Mouse (Mus musculus): ENCODE results near the gene Eps8l1. TPM values are rescaled to one million over a fixed set of nuclear protein-coding genes. Genes with fewer than 3 reads are reported as not detected.

Gene Eps8l1
- polyA plus RNA-seq, 1 experiment from 2014 or later, result 2.8 TPM

DNA sequence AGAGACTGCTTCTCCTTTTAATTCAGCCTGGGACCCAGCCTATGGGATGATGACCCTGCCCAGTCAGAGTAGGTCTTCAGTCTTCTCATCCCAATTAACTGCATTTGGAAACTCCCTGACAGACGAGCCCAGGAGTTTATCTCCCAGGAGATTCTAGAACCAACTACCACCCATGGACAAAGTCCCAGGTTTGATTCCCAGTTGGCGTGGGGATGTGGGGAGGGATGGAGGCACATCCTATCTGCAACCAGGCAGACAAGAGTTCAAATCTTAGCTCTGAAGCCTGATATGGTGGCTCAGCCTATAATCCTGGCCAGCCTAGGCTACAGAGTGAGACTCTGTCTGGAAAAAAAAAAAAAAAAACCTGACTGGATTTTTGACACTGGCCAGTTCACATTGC, 22.8 kb upstream of the Eps8l1 start:
- H3K4me2 ChIP-seq, result no peak overlapping the region
- H3K36me3 ChIP-seq (ENCODE audit: control insufficient read depth, insufficient read depth, low read length), result peaks cover 42% of the 10 kb centered on the region
- no peak for ATAC-seq (replicated peaks; ENCODE audit: insufficient number of reproducible peaks, low FRiP score, low TSS enrichment)
- H3K9me3 ChIP-seq (replicated peaks; ENCODE audit: control insufficient read depth, low read length), result no peaks in the 10 kb centered on the region
- 75% methylated on average over 2 of the region's 2 CpGs for WGBS (ENCODE audit: insufficient replicate concordance)
- H3K27ac ChIP-seq (ENCODE audit: low read depth, low read length), result no peak overlapping the region
- no peaks in the 10 kb centered on the region for H3K27me3 ChIP-seq (ENCODE audit: control insufficient read depth, insufficient read depth, low read length)
- H3K4me1 ChIP-seq (ENCODE audit: control insufficient read depth, insufficient read depth, low read length), result no peaks in the 10 kb centered on the region
- no peak overlapping the region for H3K4me3 ChIP-seq (ENCODE audit: low read depth, low read length)
- no peak overlapping the region for H3K9ac ChIP-seq (ENCODE audit: low read depth, low read length)

- H3K9me3 ChIP-seq (replicated peaks; ENCODE audit: control insufficient read depth, low read length), result no peaks in the 10 kb centered on the region
- ATAC-seq (replicated peaks; ENCODE audit: insufficient number of reproducible peaks, low FRiP score, low TSS enrichment), result no peak
- 86% methylated on average over 10 of the region's 10 CpGs for WGBS (ENCODE audit: insufficient replicate concordance)
- H3K27me3 ChIP-seq (ENCODE audit: control insufficient read depth, insufficient read depth, low read length), result no peaks in the 10 kb centered on the region
- H3K4me2 ChIP-seq, result no peak overlapping the region
- H3K9ac ChIP-seq (ENCODE audit: low read depth, low read length), result no peak overlapping the region
- no peaks in the 10 kb centered on the region for H3K4me1 ChIP-seq (ENCODE audit: control insufficient read depth, insufficient read depth, low read length)
- H3K4me3 ChIP-seq (ENCODE audit: low read depth, low read length), result no peak overlapping the region
- no peak overlapping the region for H3K27ac ChIP-seq (ENCODE audit: low read depth, low read length)
- peaks cover 32% of the 10 kb centered on the region for H3K36me3 ChIP-seq (ENCODE audit: control insufficient read depth, insufficient read depth, low read length)
These were observed 19.9 kb upstream of the Eps8l1 start for GRCm38 (mm10) chr7:4440549-4440948.

GRCm38 (mm10) chr7:4445216-4445791, 15.2 kb upstream of the Eps8l1 start, which contains the start of gene Rdh13:
Gene Rdh13 (minus strand): TSS chr7:4445649.
- H3K4me2 ChIP-seq, result peak within 1 kb of the TSS; percentile 65
- H3K27ac ChIP-seq (ENCODE audit: low read depth, low read length), result peak within 1 kb of the TSS; percentile 91
- no peaks in the 10 kb centered on the region for H3K9me3 ChIP-seq (replicated peaks; ENCODE audit: control insufficient read depth, low read length)
- H3K4me1 ChIP-seq (ENCODE audit: control insufficient read depth, insufficient read depth, low read length), result no peaks in the 10 kb centered on the region
- peak within 1 kb of the TSS; percentile 89 for H3K9ac ChIP-seq (ENCODE audit: low read depth, low read length)
- no peaks in the 10 kb centered on the region for H3K27me3 ChIP-seq (ENCODE audit: control insufficient read depth, insufficient read depth, low read length)
- ATAC-seq (replicated peaks; ENCODE audit: insufficient number of reproducible peaks, low FRiP score, low TSS enrichment), result peak; percentile 95
- peak within 1 kb of the TSS; percentile 85 for H3K4me3 ChIP-seq (ENCODE audit: low read depth, low read length)
- WGBS (ENCODE audit: insufficient replicate concordance), result 0% methylated on average over 35 of the region's 35 CpGs
- peaks cover 23% of the 10 kb centered on the region for H3K36me3 ChIP-seq (ENCODE audit: control insufficient read depth, insufficient read depth, low read length)

DNA sequence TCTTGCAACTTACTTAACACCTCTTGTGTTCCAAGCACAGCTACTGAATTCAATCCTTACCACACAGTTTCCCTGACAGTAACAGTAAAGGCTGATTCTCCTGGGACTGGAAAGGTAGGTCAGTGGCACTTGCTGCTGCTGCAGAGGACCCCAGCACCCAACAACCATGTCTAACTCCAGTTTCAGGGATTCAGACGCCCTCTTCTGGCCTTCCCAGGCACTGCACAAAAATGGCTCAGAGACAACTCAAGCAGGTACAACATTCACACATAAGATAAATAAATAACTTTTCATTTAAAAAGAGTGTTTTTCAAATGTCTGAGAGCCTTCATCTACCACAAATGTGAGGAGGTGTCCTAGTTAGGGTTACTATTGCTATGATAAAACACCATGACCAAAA, 13.3 kb upstream of the Eps8l1 start:
- 8% methylated on average over 1 of the region's 1 CpGs for WGBS (ENCODE audit: insufficient replicate concordance)
- no peaks in the 10 kb centered on the region for H3K27me3 ChIP-seq (ENCODE audit: control insufficient read depth, insufficient read depth, low read length)
- ATAC-seq (replicated peaks; ENCODE audit: insufficient number of reproducible peaks, low FRiP score, low TSS enrichment), result no peak
- H3K4me3 ChIP-seq (ENCODE audit: low read depth, low read length), result no peak overlapping the region
- no peak overlapping the region for H3K9ac ChIP-seq (ENCODE audit: low read depth, low read length)
- H3K4me2 ChIP-seq, result no peak overlapping the region
- H3K27ac ChIP-seq (ENCODE audit: low read depth, low read length), result no peak overlapping the region
- peaks cover 15% of the 10 kb centered on the region for H3K36me3 ChIP-seq (ENCODE audit: control insufficient read depth, insufficient read depth, low read length)
- H3K9me3 ChIP-seq (replicated peaks; ENCODE audit: control insufficient read depth, low read length), result no peaks in the 10 kb centered on the region
- no peaks in the 10 kb centered on the region for H3K4me1 ChIP-seq (ENCODE audit: control insufficient read depth, insufficient read depth, low read length)

- no peak for ATAC-seq (replicated peaks; ENCODE audit: insufficient number of reproducible peaks, low FRiP score, low TSS enrichment)
- Histone ChIP-seq H3K4me1 (ENCODE audit: control insufficient read depth, insufficient read depth, low read length) (no peaks in the 10 kb centered on the region), H3K9ac (ENCODE audit: low read depth, low read length) (no peak overlapping the region), H3K27ac (ENCODE audit: low read depth, low read length) (no peak overlapping the region), H3K27me3 (ENCODE audit: control insufficient read depth, insufficient read depth, low read length) (no peaks in the 10 kb centered on the region), H3K4me2 (no peak overlapping the region), H3K36me3 (ENCODE audit: control insufficient read depth, insufficient read depth, low read length) (peaks cover 5% of the 10 kb centered on the region), H3K4me3 (ENCODE audit: low read depth, low read length) (no peak overlapping the region), H3K9me3 (replicated peaks; ENCODE audit: control insufficient read depth, low read length) (no peaks in the 10 kb centered on the region)
- WGBS (ENCODE audit: insufficient replicate concordance), result 83% methylated on average over 3 of the region's 3 CpGs
These were observed 12.0 kb upstream of the Eps8l1 start for GRCm38 (mm10) chr7:4448439-4448838.

DNA sequence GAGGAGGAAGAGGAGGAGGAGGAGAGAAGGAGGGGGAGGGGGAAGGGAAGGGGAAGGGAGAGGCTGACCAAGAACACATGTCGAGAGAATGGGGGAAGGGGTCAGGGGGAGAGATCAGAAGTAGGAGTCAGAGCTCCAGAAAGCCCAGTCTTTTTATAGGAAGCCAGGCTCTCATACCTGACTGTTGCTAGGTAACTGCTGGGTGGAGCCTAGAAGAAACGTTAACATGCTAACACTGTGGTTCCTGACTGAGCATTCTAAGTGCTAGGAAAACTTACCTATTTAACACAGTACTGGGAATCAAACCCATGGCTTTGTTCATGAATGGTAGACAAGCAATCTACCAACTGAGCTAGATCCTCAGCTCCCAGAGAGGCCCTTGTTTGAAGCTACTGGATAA, 11.3 kb upstream of the Eps8l1 start:
- Histone ChIP-seq H3K36me3 (ENCODE audit: control insufficient read depth, insufficient read depth, low read length) (no peaks in the 10 kb centered on the region), H3K4me3 (ENCODE audit: low read depth, low read length) (no peak overlapping the region)
- WGBS (ENCODE audit: insufficient replicate concordance), result 22% methylated on average over 2 of the region's 2 CpGs

DNA sequence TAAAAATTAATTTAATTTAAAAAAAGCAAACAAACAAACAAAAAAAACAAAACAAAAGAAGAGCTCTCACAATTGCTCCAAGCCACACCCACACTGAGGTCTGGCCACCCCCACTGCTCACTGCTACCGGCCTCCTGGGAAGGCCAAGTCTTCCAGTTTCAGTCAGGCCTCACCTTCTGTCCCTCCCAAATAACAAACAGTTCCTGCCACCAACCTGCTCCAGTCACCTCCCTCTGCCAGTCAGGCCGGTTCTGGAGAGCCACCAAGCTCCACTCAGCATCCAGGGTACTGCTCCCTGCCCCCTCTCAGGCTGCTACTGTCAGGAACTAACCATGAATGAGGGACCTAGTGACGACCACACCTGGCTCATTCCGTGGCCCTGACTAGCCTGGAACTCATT, 7.8 kb upstream of the Eps8l1 start:
- H3K27ac ChIP-seq (ENCODE audit: low read depth, low read length), result no peak overlapping the region
- 0 out of 2 replicates have a peak, but pooled peaks have one; percentile 39 for ATAC-seq (replicated peaks; ENCODE audit: insufficient number of reproducible peaks, low FRiP score, low TSS enrichment)
- H3K4me2 ChIP-seq, result no peak overlapping the region
- H3K9me3 ChIP-seq (replicated peaks; ENCODE audit: control insufficient read depth, low read length), result no peaks in the 10 kb centered on the region
- H3K36me3 ChIP-seq (ENCODE audit: control insufficient read depth, insufficient read depth, low read length), result no peaks in the 10 kb centered on the region
- H3K4me3 ChIP-seq (ENCODE audit: low read depth, low read length), result no peak overlapping the region
- H3K9ac ChIP-seq (ENCODE audit: low read depth, low read length), result no peak overlapping the region
- H3K4me1 ChIP-seq (ENCODE audit: control insufficient read depth, insufficient read depth, low read length), result no peaks in the 10 kb centered on the region
- 26% methylated on average over 4 of the region's 4 CpGs for WGBS (ENCODE audit: insufficient replicate concordance)
- no peaks in the 10 kb centered on the region for H3K27me3 ChIP-seq (ENCODE audit: control insufficient read depth, insufficient read depth, low read length)

More for the DNA sequence above, 11.3 kb upstream of the Eps8l1 start:
- H3K27me3 ChIP-seq (ENCODE audit: control insufficient read depth, insufficient read depth, low read length), result no peaks in the 10 kb centered on the region
- H3K9ac ChIP-seq (ENCODE audit: low read depth, low read length), result no peak overlapping the region
- no peaks in the 10 kb centered on the region for H3K4me1 ChIP-seq (ENCODE audit: control insufficient read depth, insufficient read depth, low read length)
- no peak overlapping the region for H3K27ac ChIP-seq (ENCODE audit: low read depth, low read length)
- no peaks in the 10 kb centered on the region for H3K9me3 ChIP-seq (replicated peaks; ENCODE audit: control insufficient read depth, low read length)
- no peak overlapping the region for H3K4me2 ChIP-seq
- ATAC-seq (replicated peaks; ENCODE audit: insufficient number of reproducible peaks, low FRiP score, low TSS enrichment), result no peak

DNA sequence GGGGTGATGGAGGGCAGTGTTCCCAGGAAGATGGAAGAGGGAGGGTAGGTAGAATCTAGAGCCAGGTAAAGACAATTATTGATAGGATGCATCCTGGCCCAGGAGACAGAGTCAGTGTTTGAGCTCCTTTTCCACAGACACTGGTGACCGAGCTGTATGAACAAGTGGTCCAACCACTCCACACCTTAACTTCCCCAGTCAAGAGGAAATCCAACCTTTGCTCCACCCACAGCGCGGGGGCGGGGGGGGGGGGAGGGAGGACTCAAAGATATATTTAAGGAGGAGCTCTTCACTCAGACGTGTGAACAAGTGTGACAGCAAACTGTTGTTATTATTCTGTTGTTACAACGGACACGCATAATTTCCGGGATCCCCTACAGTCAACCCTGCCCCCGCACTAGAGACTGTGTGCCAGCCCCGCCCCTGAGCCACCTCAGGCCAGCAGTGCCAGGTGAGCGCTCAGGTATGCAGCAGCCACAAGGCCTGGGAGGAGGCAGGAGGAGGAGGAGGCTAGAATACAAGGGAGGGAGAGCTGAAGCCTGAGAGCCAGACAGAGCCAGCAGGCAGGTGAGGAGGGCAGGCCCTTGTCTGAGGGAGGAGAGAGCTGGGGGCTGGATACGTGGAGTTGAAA, 3.8 kb downstream of the Eps8l1 start:
- no peak overlapping the region for H3K9ac ChIP-seq (ENCODE audit: low read depth, low read length)
- H3K4me3 ChIP-seq (ENCODE audit: low read depth, low read length), result no peak overlapping the region
- H3K27ac ChIP-seq (ENCODE audit: low read depth, low read length), result no peak overlapping the region
- H3K27me3 ChIP-seq (ENCODE audit: control insufficient read depth, insufficient read depth, low read length), result no peaks in the 10 kb centered on the region; the same call in 1 of the 2 replicates
- no peak overlapping the region for H3K4me2 ChIP-seq
- 7% methylated on average over 11 of the region's 12 CpGs for WGBS (ENCODE audit: insufficient replicate concordance)
- no peaks in the 10 kb centered on the region for H3K36me3 ChIP-seq (ENCODE audit: control insufficient read depth, insufficient read depth, low read length)
- H3K9me3 ChIP-seq (replicated peaks; ENCODE audit: control insufficient read depth, low read length), result no peaks in the 10 kb centered on the region
- no peaks in the 10 kb centered on the region for H3K4me1 ChIP-seq (ENCODE audit: control insufficient read depth, insufficient read depth, low read length)
- no peak for ATAC-seq (replicated peaks; ENCODE audit: insufficient number of reproducible peaks, low FRiP score, low TSS enrichment)

DNA sequence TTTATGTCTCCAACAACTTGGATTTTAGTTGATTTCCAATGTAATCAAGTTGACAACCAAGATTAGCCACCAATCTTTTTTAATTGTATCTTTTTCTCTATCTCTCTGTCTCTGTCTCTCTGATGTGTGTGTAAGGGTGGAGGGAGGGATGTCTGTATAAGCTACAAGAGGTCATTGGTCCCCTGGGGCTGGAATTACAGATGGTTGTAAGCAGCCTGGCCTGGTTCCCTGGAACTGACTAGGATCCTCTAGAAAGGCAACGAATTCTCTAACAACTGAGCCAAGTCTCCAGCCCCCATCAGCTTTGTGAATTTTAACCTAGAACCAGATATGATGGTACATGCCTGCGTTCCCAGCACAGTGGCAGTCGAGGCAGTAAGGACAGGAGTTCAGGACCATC, 7.3 kb downstream of the Eps8l1 start:
- Histone ChIP-seq H3K9ac (ENCODE audit: low read depth, low read length) (no peak overlapping the region), H3K27me3 (ENCODE audit: control insufficient read depth, insufficient read depth, low read length) (peaks cover 21% of the 10 kb centered on the region)
- 68% methylated on average over 3 of the region's 3 CpGs for whole genome bisulfite sequencing (ENCODE audit: insufficient replicate concordance)

More for the DNA sequence above, 7.3 kb downstream of the Eps8l1 start:
- H3K9me3 ChIP-seq (replicated peaks; ENCODE audit: control insufficient read depth, low read length), result no peaks in the 10 kb centered on the region
- H3K36me3 ChIP-seq (ENCODE audit: control insufficient read depth, insufficient read depth, low read length), result no peaks in the 10 kb centered on the region
- no peak for ATAC-seq (replicated peaks; ENCODE audit: insufficient number of reproducible peaks, low FRiP score, low TSS enrichment)
- no peak overlapping the region for H3K27ac ChIP-seq (ENCODE audit: low read depth, low read length)
- H3K4me3 ChIP-seq (ENCODE audit: low read depth, low read length), result no peak overlapping the region
- no peak overlapping the region for H3K4me2 ChIP-seq
- H3K4me1 ChIP-seq (ENCODE audit: control insufficient read depth, insufficient read depth, low read length), result no peaks in the 10 kb centered on the region
